Mouse (Mus musculus) hindbrain, embryonic 13.5 days (tissue): ENCODE measurements around the gene Coro2b. TPM values are rescaled to one million over a fixed set of nuclear protein-coding genes. Genes with fewer than 3 reads are reported as not detected.
"Not testable (repeated sequence)": the region's sequence is repeated elsewhere in the genome, so short reads cannot be mapped to it uniquely, and the experiment has no call there.

Experiments
- ATAC-seq: fragments of 200-750 bp; cut with Nextera tagmentation; 2 replicates; pipeline ENCODE4 v1.8.0; 2017; ENCODE audit warnings: moderate TSS enrichment; ENCODE audit not compliant: low FRiP score
- H3K27ac ChIP-seq: fragments of 300-500 bp; sonication (generic); 2 replicates; pipeline ENCODE4 v1.5.1; 2015; ENCODE audit warnings: inconsistent platforms, mild to moderate bottlenecking, moderate library complexity
- H3K27me3 ChIP-seq: fragments of 300-500 bp; sonication (generic); 2 replicates; pipeline ENCODE4 v1.6.1; 2015; ENCODE audit warnings: mild to moderate bottlenecking, inconsistent platforms
- H3K36me3 ChIP-seq: fragments of 300-500 bp; sonication (generic); 2 replicates; pipeline ENCODE4 v1.6.1; 2015; ENCODE audit warnings: mild to moderate bottlenecking, inconsistent platforms
- H3K4me1 ChIP-seq: fragments of 300-500 bp; sonication (generic); replicated peaks from 2 replicates; pipeline ENCODE4 v1.6.1; 2015; ENCODE audit warnings: inconsistent platforms
- H3K4me2 ChIP-seq: fragments of 300-500 bp; sonication (generic); 2 replicates; pipeline ENCODE4 v1.6.1; 2015; ENCODE audit warnings: inconsistent platforms, mild to moderate bottlenecking, moderate library complexity
- H3K4me3 ChIP-seq: fragments of 300-500 bp; sonication (generic); 2 replicates; pipeline ENCODE4 v1.5.1; 2015; ENCODE audit warnings: mild to moderate bottlenecking, inconsistent platforms
- H3K9ac ChIP-seq: fragments of 300-500 bp; sonication (generic); 2 replicates; pipeline ENCODE4 v1.6.1; 2015; ENCODE audit warnings: mild to moderate bottlenecking, inconsistent platforms
- H3K9me3 ChIP-seq: fragments of 300-500 bp; sonication (generic); 2 replicates; pipeline ENCODE4 v1.6.1; 2016; ENCODE audit warnings: inconsistent platforms
- WGBS: fragments of 180-500 bp; shearing (Covaris S2); methylation state at CpG from one replicate; pipeline ENCODE4 v1.1.7; 2015; 5-methylcytosine and 5-hydroxymethylcytosine counted together
- polyA plus RNA-seq: library from polyadenylated mRNA; unstranded; fragments of >200 nt; fragmentation: Nextera tagmentation; extraction: Ambion mirVana; gene quantifications from 2 replicates; pipeline ENCODE4 v1.2.1, GENCODE M21; 2015

The Coro2b gene
- polyA plus RNA-seq, 1 experiment from 2014 or later: 39.0 TPM

GRCm38 (mm10) chr9:62464727-62465126 is 72.1 kb downstream of the Coro2b start:
- no peaks in the 10 kb centered on the region for H3K27me3 ChIP-seq
- no peak overlapping the region for H3K9ac ChIP-seq
- no peak overlapping the region for H3K4me3 ChIP-seq
- ATAC-seq: no peak
- H3K27ac ChIP-seq: no peak overlapping the region
- no peaks in the 10 kb centered on the region for H3K36me3 ChIP-seq
- no peak overlapping the region for H3K4me2 ChIP-seq
- no peaks in the 10 kb centered on the region for H3K9me3 ChIP-seq
- H3K4me1 ChIP-seq: peaks cover 32% of the 10 kb centered on the region
- WGBS: 78% methylated on average over 10 of the region's 10 CpGs

- no peak overlapping the region for H3K27ac ChIP-seq
- H3K9ac ChIP-seq: no peak overlapping the region
- no peaks in the 10 kb centered on the region for H3K27me3 ChIP-seq
- H3K4me1 ChIP-seq: peaks cover 16% of the 10 kb centered on the region; the same call in 1 of the 2 replicates
- no peaks in the 10 kb centered on the region for H3K36me3 ChIP-seq
- ATAC-seq: no peak
- H3K9me3 ChIP-seq: no peaks in the 10 kb centered on the region
- no peak overlapping the region for H3K4me2 ChIP-seq
- 91% methylated on average over 1 of the region's 1 CpGs for WGBS
- no peak overlapping the region for H3K4me3 ChIP-seq
These were observed 75.1 kb downstream of the Coro2b start for GRCm38 (mm10) chr9:62461766-62462165.

- Histone ChIP-seq H3K9ac (no peak overlapping the region), H3K27ac (no peak overlapping the region), H3K4me3 (no peak overlapping the region), H3K4me2 (no peak overlapping the region), H3K27me3 (no peaks in the 10 kb centered on the region), H3K36me3 (no peaks in the 10 kb centered on the region), H3K9me3 (no peaks in the 10 kb centered on the region), H3K4me1 (peaks cover 16% of the 10 kb centered on the region)
- ATAC-seq: no peak
- 87% methylated on average over 8 of the region's 8 CpGs for WGBS
These were observed 75.7 kb downstream of the Coro2b start for GRCm38 (mm10) chr9:62461095-62461494.

- Histone ChIP-seq H3K9me3 (no peaks in the 10 kb centered on the region), H3K27ac (no peak overlapping the region), H3K4me1 (peaks cover 21% of the 10 kb centered on the region), H3K9ac (no peak overlapping the region), H3K27me3 (no peaks in the 10 kb centered on the region), H3K4me2 (no peak overlapping the region), H3K36me3 (no peaks in the 10 kb centered on the region), H3K4me3 (no peak overlapping the region)
- 72% methylated on average over 7 of the region's 7 CpGs for WGBS
- ATAC-seq: no peak
These were observed 76.8 kb downstream of the Coro2b start for GRCm38 (mm10) chr9:62460086-62460485.

- H3K36me3 ChIP-seq: peaks cover 9% of the 10 kb centered on the region
- H3K27ac ChIP-seq: no peak overlapping the region
- H3K4me2 ChIP-seq: no peak overlapping the region
- ATAC-seq: no peak
- peaks cover 22% of the 10 kb centered on the region for H3K4me1 ChIP-seq
- H3K4me3 ChIP-seq: no peak overlapping the region
- no peak overlapping the region for H3K9ac ChIP-seq
- 82% methylated on average over 3 of the region's 3 CpGs for WGBS
- H3K9me3 ChIP-seq: no peaks in the 10 kb centered on the region
- no peaks in the 10 kb centered on the region for H3K27me3 ChIP-seq
These were observed 78.4 kb downstream of the Coro2b start for GRCm38 (mm10) chr9:62458457-62458856.

- Histone ChIP-seq H3K4me3 (no peak overlapping the region), H3K4me2 (no peak overlapping the region), H3K4me1 (peaks cover 27% of the 10 kb centered on the region), H3K9ac (no peak overlapping the region), H3K27ac (peak overlapping the region; percentile 64), H3K9me3 (no peaks in the 10 kb centered on the region), H3K36me3 (peaks cover 27% of the 10 kb centered on the region), H3K27me3 (no peaks in the 10 kb centered on the region)
- peak; percentile 54; the same call in 1 of the 2 replicates for ATAC-seq
- 31% methylated on average over 5 of the region's 5 CpGs for WGBS
These were observed 80.8 kb downstream of the Coro2b start for GRCm38 (mm10) chr9:62456015-62456414.

DNA sequence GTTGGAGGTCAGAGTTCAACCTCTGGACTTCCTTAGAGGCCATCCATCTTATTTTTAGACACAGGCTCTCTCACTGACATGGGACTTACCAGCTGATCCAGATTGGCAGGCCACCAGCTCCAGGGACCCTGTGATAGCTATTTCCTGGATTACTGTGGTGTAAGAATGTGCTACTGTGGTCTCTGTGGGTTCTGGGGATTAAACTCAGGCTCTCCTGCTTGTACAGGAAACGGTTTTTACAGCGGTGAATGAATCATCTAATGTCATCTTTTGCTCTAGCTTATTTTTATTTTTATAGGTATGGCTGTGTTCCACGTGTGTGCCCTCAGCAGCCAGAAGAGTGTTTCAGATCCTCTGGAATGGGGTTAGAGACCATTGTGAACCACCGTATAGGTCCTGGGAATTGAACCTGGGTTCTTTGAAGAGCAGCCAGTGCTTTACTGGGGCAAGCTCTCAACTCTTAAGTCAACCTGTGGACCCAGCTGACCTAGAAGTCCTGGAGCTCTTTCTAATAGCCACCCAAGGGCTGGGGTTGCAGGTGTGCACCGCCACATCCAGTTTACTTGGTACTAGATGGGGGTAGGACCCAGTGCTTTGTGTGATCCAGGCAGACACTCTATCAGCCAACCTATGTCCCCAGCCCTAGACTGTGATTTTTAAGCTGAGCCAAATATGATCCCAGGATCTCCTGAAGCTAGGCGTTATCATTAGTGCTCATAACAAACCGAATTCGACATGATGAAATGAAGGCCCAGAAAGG is 81.5 kb downstream of the Coro2b start:
- 90% methylated on average over 8 of the region's 8 CpGs for WGBS
- peaks cover 31% of the 10 kb centered on the region for H3K36me3 ChIP-seq
- no peaks in the 10 kb centered on the region for H3K27me3 ChIP-seq
- peaks cover 27% of the 10 kb centered on the region for H3K4me1 ChIP-seq
- H3K4me2 ChIP-seq: no peak overlapping the region
- no peaks in the 10 kb centered on the region for H3K9me3 ChIP-seq
- H3K9ac ChIP-seq: no peak overlapping the region
- H3K4me3 ChIP-seq: no peak overlapping the region
- no peak for ATAC-seq
- peak overlapping the region; percentile 64 for H3K27ac ChIP-seq

DNA sequence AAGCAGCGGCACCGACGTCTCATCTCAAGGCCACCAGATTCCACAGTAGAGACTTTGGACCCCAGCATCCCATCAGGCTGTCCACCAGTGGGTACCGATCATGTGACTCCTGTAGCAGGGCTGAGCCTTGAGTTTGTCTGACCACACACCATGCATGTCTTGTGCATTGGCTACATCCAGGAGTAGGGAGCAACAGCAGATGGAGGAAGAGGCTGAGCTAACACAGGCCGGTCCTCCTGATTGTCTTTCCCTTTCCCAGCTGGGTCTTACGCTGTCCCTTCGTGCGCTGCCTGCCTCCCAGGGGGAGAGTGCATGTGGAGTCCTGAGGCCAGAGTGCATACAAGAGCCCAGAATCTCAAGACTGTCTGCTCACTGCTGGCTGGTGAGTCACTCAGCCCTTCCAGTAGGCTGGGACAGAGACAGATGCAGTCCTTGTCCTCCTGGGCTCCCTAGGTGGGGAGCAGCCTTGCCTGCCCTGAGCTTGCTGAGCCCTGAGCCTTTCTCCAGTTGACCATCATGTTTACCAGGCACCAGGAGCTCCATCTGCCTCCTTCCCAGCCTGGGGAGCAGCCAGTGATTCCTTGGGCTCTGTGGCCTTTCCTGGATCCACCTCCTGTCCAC is 84.4 kb downstream of the Coro2b start:
- ATAC-seq: no peak
- no peak overlapping the region for H3K4me2 ChIP-seq
- WGBS: 85% methylated on average over 8 of the region's 8 CpGs
- peaks cover 19% of the 10 kb centered on the region for H3K4me1 ChIP-seq
- H3K9me3 ChIP-seq: no peaks in the 10 kb centered on the region
- H3K27ac ChIP-seq: no peak overlapping the region
- no peaks in the 10 kb centered on the region for H3K27me3 ChIP-seq
- H3K4me3 ChIP-seq: no peak overlapping the region
- no peak overlapping the region for H3K9ac ChIP-seq
- H3K36me3 ChIP-seq: peaks cover 37% of the 10 kb centered on the region

DNA sequence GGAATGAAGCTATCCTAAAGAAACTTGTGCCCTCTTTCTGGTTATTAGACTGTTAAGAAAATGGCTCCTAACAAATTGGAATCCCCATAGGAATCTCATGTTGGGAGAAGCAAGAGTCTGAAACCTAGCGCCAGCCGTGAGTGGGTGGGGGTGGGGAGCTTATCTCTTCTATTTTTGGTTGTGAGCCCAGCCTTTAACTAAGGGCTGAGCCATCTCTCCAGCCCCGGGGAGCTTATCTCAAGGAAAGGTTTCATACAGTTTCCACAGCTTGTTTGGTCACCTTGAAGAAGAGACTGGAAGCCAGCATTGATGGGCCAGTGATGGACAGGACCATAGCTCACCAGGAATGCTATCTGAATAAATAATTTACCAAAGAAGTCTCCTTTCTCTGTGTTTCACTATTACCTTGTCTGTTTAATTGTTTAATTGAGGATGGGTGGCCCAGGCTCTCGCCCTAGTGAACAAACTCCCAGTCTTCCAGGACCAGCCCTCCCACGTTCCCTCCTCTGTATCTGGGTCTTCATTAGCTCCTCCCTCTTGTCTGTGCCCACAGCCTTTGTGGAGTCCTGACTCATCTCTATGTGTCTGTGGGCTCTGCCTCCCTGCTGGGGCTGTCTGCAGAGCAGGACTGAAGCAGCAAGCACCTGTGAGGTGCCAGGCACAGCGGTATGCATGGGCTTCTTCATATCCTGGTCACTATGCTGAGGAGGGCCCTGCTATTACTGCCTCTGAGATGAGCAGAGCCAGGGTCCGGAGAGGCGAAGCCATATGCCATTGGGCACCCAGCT is 85.1 kb downstream of the Coro2b start:
- 74% methylated on average over 8 of the region's 8 CpGs for WGBS
- Histone ChIP-seq H3K9me3 (no peaks in the 10 kb centered on the region), H3K4me3 (no peak overlapping the region), H3K27ac (no peak overlapping the region), H3K4me2 (no peak overlapping the region), H3K9ac (no peak overlapping the region), H3K36me3 (peaks cover 37% of the 10 kb centered on the region), H3K27me3 (no peaks in the 10 kb centered on the region), H3K4me1 (peaks cover 17% of the 10 kb centered on the region)
- ATAC-seq: no peak

DNA sequence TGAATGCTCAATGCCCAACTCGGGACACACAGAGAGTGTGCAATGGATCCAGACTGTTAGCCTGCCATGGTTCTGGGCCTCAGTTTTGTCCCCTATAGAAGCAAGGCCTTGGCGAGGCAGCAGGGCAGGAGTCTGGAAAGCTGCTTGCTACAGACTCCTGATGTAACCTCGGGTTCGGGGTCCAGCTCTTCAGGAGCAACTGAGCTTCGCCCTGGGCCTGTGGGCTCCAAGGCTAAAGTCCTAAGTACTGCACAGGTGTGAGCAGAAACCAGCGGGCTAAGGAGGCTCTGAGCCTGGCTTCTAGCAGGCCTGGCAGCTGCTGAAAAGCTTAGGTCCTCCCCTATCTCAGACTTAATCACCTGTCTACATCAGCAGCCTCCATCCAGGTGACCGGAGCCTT is 86.0 kb downstream of the Coro2b start:
- peaks cover 14% of the 10 kb centered on the region for H3K4me1 ChIP-seq
- 86% methylated on average over 7 of the region's 7 CpGs for WGBS
- no peak for ATAC-seq
- peaks cover 37% of the 10 kb centered on the region for H3K36me3 ChIP-seq
- no peak overlapping the region for H3K9ac ChIP-seq
- no peak overlapping the region for H3K4me2 ChIP-seq
- no peak overlapping the region for H3K4me3 ChIP-seq
- H3K9me3 ChIP-seq: no peaks in the 10 kb centered on the region
- H3K27ac ChIP-seq: no peak overlapping the region
- H3K27me3 ChIP-seq: no peaks in the 10 kb centered on the region

DNA sequence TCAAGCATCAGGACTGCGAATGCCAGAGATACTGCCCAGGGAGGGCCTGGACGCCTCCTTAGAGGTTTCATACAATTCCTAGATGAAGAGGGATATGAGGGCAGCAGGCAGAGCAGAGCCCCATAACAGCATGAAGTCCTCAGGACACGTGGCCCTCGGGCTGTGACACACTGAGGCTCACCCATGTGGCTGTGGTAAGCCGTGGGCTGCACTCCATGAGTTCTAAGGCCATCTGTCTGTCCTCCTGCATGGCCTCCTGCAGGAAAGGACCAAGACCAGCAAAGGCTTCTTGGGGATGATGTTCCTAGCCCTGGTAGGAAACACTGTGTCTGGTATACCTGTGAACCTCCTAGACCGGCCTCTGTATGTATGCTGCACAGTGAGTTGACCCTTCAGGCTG is 86.5 kb downstream of the Coro2b start:
- ATAC-seq: no peak
- H3K27me3 ChIP-seq: no peaks in the 10 kb centered on the region
- no peak overlapping the region for H3K4me3 ChIP-seq
- no peaks in the 10 kb centered on the region for H3K9me3 ChIP-seq
- 82% methylated on average over 6 of the region's 6 CpGs for WGBS
- H3K27ac ChIP-seq: no peak overlapping the region
- H3K9ac ChIP-seq: no peak overlapping the region
- peaks cover 9% of the 10 kb centered on the region for H3K4me1 ChIP-seq
- H3K4me2 ChIP-seq: no peak overlapping the region
- peaks cover 37% of the 10 kb centered on the region for H3K36me3 ChIP-seq

- not testable (repeated sequence) for H3K9me3 ChIP-seq, H3K9ac ChIP-seq, H3K27me3 ChIP-seq, ATAC-seq, H3K4me1 ChIP-seq, H3K27ac ChIP-seq, H3K4me3 ChIP-seq, H3K4me2 ChIP-seq
- H3K36me3 ChIP-seq: peaks cover 19% of the 10 kb centered on the region
- WGBS: 100% methylated on average over 6 of the region's 10 CpGs
These were observed 89.5 kb downstream of the Coro2b start for GRCm38 (mm10) chr9:62447337-62447736.
